Mouse (Mus musculus) thymus, postnatal 0 days (tissue): ENCODE measurements around the gene C030005K15Rik. TPM values are rescaled to one million over a fixed set of nuclear protein-coding genes. Genes with fewer than 3 reads are reported as not detected.
"Not testable (repeated sequence)": the region's sequence is repeated elsewhere in the genome, so short reads cannot be mapped to it uniquely, and the experiment has no call there.

Experiments used
- DNase-seq: peaks from one replicate; pipeline ENCODE4 v3.0.0-alpha.2; 2015; ENCODE audit warnings: low spot score
- polyA plus RNA-seq: library from polyadenylated mRNA; unstranded; fragments of >200 nt; fragmentation: Nextera tagmentation; extraction: Ambion mirVana; gene quantifications from 2 replicates; pipeline ENCODE4 v1.2.1, GENCODE M21; 2015

C030005K15Rik gene
- not detected in 2 replicates for polyA plus RNA-seq

DNA sequence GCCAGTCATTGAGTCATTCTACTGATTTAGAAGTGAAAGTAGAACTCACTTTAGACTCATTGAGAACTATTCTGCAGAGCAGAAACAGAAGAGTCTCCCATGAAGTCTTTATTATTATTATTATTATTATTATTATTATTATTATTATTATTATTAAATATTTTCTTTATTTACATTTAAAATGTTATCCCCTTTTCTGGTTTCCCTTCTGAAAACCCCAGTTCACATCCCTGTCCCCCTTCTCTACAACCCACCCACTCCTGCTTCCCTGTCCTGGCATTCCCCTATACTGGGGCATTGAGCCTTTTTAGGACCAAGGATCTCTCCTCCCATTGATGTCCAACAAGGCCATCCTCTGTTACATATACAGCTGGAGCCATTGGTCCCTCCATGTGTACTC, at the start of gene C030005K15Rik:
C030005K15Rik (minus strand) TSS at position 101 of the 400 bp plus-strand sequence.
- not testable (repeated sequence) for DNase-seq

DNA sequence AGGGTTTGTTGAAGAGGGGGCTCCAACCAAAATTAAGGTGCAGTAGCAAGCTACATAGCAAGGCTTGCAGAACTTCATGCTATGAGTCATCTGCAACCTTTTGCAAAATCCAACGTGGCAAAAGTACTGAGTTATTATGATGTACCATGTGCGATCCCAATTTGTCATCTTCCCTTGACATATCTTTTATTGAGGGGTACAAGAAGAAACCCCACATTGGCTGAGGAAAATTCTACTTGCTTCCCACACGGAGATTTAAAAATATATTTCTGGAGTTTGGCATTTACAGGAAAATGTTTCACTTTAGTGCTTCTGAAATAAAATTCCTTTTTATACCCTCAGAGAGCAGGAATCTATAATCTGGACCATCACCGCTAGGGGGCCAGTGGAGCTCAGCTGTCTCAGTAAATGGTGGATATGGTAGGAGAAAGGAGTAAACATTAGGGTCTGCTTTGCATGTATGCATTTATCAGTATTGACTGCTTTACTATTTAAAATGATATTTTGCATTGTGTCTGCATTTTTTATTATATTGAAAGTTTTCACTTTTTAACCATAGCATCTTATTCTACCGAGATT, 41.7 kb upstream of the C030005K15Rik start:
- no peak for DNase-seq

DNA sequence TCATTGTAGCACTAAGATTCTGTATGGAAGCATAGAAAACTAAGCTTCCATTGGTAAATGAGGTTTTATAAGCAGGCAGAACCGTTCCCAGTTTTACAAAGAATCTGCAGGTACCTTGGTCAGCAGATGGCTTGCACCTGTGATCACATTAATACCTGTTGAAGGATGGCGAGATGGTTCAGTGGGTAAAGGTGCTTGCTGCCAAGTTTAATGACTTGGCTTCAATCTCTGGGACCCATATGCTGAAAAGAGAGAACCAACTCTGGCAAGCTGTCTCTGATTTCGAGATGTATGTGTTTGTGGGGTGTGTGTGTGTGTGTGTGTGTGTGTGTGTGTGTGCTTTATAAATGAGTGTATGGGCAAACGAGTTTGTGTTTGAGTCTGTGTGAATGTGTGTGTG, 27.3 kb upstream of the C030005K15Rik start:
- DNase-seq = no peak

GRCm38 (mm10) chr10:97747231-97747630, 20.7 kb upstream of the C030005K15Rik start:
- no peak for DNase-seq

- no peak for DNase-seq
These were observed 626 bp downstream of the C030005K15Rik start for GRCm38 (mm10) chr10:97725929-97726328.

- no peak for DNase-seq
These were observed 3.8 kb downstream of the C030005K15Rik start for GRCm38 (mm10) chr10:97722709-97723108.

- DNase-seq = no peak
These were observed 5.9 kb downstream of the C030005K15Rik start for GRCm38 (mm10) chr10:97720625-97721024.

DNA sequence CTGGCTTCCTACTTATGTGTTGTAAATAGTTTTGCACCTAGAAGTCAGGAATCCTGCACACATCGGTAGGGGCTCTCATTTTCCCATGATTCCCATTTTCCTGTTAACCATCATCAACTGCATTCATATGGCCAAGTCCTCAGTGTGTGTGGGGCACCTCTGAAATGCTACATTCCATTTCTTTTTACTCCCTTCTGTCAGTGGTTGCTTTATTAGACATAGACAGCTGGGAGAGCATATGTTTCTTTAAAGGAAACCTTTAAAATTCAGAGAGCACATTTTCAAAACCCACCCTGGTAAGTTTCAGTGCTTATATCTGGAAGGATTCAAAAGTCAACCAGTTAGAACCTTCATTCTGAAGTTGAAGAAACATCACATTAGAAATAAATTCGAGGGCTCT, 8.5 kb downstream of the C030005K15Rik start:
- DNase-seq = no peak

- DNase-seq = no peak
These were observed 9.3 kb downstream of the C030005K15Rik start for GRCm38 (mm10) chr10:97717233-97717632.

- no peak for DNase-seq
These were observed 11.2 kb downstream of the C030005K15Rik start for GRCm38 (mm10) chr10:97715289-97715906.

GRCm38 (mm10) chr10:97714584-97714983, 12.0 kb downstream of the C030005K15Rik start:
- DNase-seq = no peak

DNA sequence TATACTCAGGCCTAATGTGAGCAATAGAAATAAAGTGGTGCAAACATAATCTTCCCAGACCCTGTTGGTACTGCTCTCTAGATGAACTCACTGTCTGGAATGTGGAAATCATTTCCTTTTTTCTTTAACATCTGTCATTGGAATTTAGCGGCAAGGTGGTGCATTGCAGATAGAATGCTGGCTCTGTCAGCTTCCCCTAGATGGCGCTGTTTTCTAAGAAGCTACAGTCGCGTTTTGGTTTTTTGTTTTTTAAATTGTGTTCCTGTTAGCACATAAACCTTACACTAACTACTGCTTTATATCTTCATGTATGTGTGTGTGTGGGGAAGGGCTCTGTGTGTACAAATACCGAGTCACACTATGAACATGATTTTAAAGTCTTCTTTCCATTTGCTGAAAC, 13.9 kb downstream of the C030005K15Rik start:
- peak; percentile 49 for DNase-seq

GRCm38 (mm10) chr10:97704562-97704961, 22.0 kb downstream of the C030005K15Rik start:
- peak; percentile 15 for DNase-seq

GRCm38 (mm10) chr10:97702321-97702720, 24.2 kb downstream of the C030005K15Rik start:
- no peak for DNase-seq

- no peak for DNase-seq
These were observed 33.0 kb downstream of the C030005K15Rik start for GRCm38 (mm10) chr10:97693398-97694135.

- no peak for DNase-seq
These were observed 33.6 kb downstream of the C030005K15Rik start, which contains the start of gene Ccer1 for GRCm38 (mm10) chr10:97692913-97693312. Gene Ccer1 (plus strand): TSS chr10:97693059.

- DNase-seq = no peak
These were observed 37.1 kb downstream of the C030005K15Rik start for GRCm38 (mm10) chr10:97689425-97689824.

GRCm38 (mm10) chr10:97687198-97687597, 39.4 kb downstream of the C030005K15Rik start:
- no peak for DNase-seq

- DNase-seq = no peak
These were observed 43.6 kb downstream of the C030005K15Rik start for GRCm38 (mm10) chr10:97682981-97683380.
